Mouse (Mus musculus) C3H10T1/2 (cell line): ENCODE measurements around the gene Olfr1262. TPM values are rescaled to one million over a fixed set of nuclear protein-coding genes. Genes with fewer than 3 reads are reported as not detected.

Source experiments
- polyA plus RNA-seq, 2 experiments: library from polyadenylated mRNA; unstranded; fragments of >200 nt; fragmentation: generic; extraction: Trizol; gene quantifications; one replicate each; pipeline ENCODE4 v1.2.1; 2012; ENCODE audit warnings: missing spikeins in 2 of 2

The Olfr1262 gene
- polyA plus RNA-seq, result not detected

GRCm38 (mm10) chr2:89999845-90000244, at the start of gene Olfr1262:
Olfr1262 (plus strand) TSS chr2:90000145.

DNA sequence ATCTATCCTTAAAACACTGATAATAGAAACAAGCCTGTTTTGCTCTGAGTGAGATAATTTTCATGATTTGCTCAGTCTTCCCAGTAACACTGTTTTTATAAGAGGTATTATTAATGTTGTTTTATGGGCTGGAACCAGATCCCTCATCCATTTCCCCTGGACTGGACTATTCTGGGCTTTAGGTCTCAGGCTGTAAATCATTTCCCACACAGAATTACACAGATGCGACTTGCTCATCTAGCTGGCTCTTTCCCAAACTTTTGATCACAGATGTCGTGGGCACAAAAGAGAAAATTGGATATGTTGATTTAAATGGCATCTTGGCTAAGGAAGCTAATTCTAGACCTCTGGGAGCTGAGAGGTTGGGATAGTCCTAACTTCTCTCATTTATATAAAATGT, 25.8 kb upstream of the Olfr1262 start, which contains the start of gene Olfr1260:
TSS of gene Olfr1260 (plus strand) at position 157 of the 400 bp plus-strand sequence.

GRCm38 (mm10) chr2:89990921-89991320, 9.0 kb upstream of the Olfr1262 start, which contains the start of gene Olfr1261:
Olfr1261 (plus strand) TSS chr2:89991221.

GRCm38 (mm10) chr2:90011831-90012230, 11.9 kb downstream of the Olfr1262 start, which contains the start of gene Olfr1263:
Olfr1263 (plus strand) TSS chr2:90012131.

DNA sequence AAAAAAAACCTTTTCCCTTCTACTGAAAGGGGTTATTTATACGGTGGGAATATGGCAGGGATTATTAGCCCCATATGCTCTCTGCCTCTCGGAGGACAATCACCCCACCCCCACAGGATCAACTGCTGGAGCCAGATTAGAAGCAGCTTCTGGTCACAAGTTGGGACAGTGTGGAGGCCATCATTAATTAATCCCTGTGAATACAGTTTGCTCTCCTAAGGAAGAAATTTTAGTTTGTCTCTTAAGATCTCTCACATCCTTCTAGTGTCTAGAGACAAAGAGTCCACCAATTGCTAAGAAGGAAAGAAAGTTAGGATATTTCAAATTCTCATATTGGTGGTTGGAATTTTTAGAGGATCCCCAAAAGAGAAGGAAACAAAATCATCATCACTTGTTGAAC, 25.5 kb downstream of the Olfr1262 start, which contains the start of gene Olfr1264:
TSS of gene Olfr1264 (minus strand) at position 101 of the 400 bp plus-strand sequence.

GRCm38 (mm10) chr2:90035037-90035436, 35.1 kb downstream of the Olfr1262 start, which contains the start of gene Olfr1265:
Olfr1265 (plus strand) TSS chr2:90035337.

Other genes with a start within 250 kb of the Olfr1262 start
- gene Olfr1253, start 243.1 kb upstream of the Olfr1262 start, polyA plus RNA-seq, result not detected
- gene Olfr1254, start 206.5 kb upstream of the Olfr1262 start, polyA plus RNA-seq, result not detected
- gene Olfr1255, start 188.1 kb upstream of the Olfr1262 start, polyA plus RNA-seq, result not detected
- not detected for gene Olfr1256, start 158.6 kb upstream of the Olfr1262 start, polyA plus RNA-seq
- not detected for gene Olfr48, start 151.9 kb upstream of the Olfr1262 start, polyA plus RNA-seq
- not detected for gene Olfr1257, start 121.7 kb upstream of the Olfr1262 start, polyA plus RNA-seq
- not detected for gene Olfr1258, start 72.8 kb upstream of the Olfr1262 start, polyA plus RNA-seq
- not detected for gene Olfr1259, start 51.5 kb upstream of the Olfr1262 start, polyA plus RNA-seq
- gene Olfr1260, start 25.8 kb upstream of the Olfr1262 start, polyA plus RNA-seq, result not detected
- gene Olfr1261, start 8.9 kb upstream of the Olfr1262 start, polyA plus RNA-seq, result not detected
- not detected for gene Olfr1263, start 12.0 kb downstream of the Olfr1262 start, polyA plus RNA-seq
- not detected for gene Olfr1264, start 25.4 kb downstream of the Olfr1262 start, polyA plus RNA-seq
- not detected for gene Olfr1265, start 35.2 kb downstream of the Olfr1262 start, polyA plus RNA-seq
- not detected for gene Olfr140, start 63.4 kb downstream of the Olfr1262 start, polyA plus RNA-seq
- gene Olfr1269, start 121.3 kb downstream of the Olfr1262 start, polyA plus RNA-seq, result not detected
- gene Olfr32, start 142.2 kb downstream of the Olfr1262 start, polyA plus RNA-seq, result not detected
- gene Olfr1270, start 152.9 kb downstream of the Olfr1262 start, polyA plus RNA-seq, result not detected
- gene Olfr1506, start 224.3 kb downstream of the Olfr1262 start, polyA plus RNA-seq, result not detected